Mouse (Mus musculus): ENCODE data around the gene Rarg. TPM values are rescaled to one million over a fixed set of nuclear protein-coding genes. Genes with fewer than 3 reads are reported as not detected.
"Not testable (repeated sequence)": the region's sequence is repeated elsewhere in the genome, so short reads cannot be mapped to it uniquely, and the experiment has no call there.

The Rarg gene
- polyA plus RNA-seq, 1 experiment from 2014 or later = 30.3 TPM

DNA sequence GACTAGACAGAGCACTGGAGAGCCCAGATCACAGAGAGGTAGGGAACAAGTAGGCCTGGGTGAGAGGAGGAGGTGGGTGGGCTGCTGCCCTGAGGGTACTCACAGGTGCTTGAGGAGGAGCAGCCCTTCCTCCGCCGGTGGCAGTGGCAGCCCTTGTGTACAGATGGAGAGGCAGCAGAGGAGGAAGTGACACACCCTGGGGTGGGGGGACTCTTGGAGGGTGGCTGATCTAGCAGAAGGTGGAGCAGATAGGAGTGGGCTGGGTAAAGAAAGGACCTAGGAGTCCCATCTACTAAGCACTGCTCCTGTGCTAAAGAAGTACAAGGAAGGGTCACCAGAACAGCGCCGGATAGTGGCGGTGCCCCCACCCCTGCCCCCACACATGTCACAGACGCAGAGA lies 25.6 kb downstream of the Rarg start, which contains the start of gene Itgb7:
Itgb7 (minus strand) TSS at position 197 of the 400 bp plus-strand sequence.
- WGBS = 46% methylated on average over 6 of the region's 6 CpGs
- H3K4me2 ChIP-seq = no peak within 1 kb of the TSS

DNA sequence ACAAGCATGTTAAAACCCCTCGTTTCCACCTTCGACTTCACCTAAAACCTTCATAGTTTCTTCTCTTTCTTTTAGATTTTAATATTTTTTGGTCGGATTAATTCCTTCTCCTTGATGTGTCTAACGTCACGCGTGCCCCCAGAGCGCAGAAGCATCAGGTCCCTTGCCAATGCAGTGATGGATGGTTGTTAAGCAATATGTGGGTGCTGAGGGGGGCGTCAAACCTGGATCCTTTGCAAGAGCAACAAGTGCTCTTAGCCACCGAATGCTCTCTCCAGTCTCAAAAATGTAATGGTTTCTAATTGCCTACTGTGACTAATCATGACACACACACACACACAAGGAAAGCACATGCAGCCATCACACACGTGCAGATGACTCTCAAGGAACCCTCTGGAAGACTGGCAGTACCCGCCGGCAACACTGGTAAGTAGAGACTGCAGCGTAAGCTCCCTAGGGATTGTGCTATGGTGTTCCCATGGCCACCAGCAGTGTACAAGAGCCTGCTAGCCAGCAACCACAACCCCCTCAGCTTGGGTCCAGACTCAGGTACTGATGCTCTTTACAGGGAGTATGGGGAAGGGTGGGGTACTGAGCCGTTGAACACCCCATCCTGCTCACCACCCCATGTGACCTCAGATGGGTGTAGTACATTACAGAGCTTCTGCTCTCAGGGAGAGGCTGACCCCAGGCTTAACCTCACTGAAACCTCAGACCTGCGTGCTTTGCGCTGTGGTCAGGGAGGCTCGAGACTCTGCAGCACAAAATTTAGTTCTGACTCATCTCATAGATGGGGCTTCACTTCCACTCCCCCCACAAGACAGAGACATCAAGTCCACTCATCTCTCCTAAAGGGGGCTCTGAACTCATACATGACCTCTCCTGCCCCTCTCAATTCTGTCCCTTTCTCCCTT lies 26.7 kb downstream of the Rarg start:
- Histone ChIP-seq H3K9ac (no peak overlapping the region), H3K9me3 (replicated peaks) (no peaks in the 10 kb centered on the region), H3K36me3 (no peaks in the 10 kb centered on the region), H3K4me2 (no peak overlapping the region), H3K27me3 (no peaks in the 10 kb centered on the region), H3K4me3 (replicated peaks) (no peak overlapping the region), H3K4me1 (peaks cover 19% of the 10 kb centered on the region), H3K27ac (no peak overlapping the region)
- WGBS = 80% methylated on average over 17 of the region's 17 CpGs
- ATAC-seq (replicated peaks; ENCODE audit: low FRiP score) = no peak

More for the DNA sequence above, 25.6 kb downstream of the Rarg start, which contains the start of gene Itgb7:
- Histone ChIP-seq H3K36me3 (peaks cover 4% of the 10 kb centered on the region), H3K4me1 (peaks cover 24% of the 10 kb centered on the region), H3K4me3 (replicated peaks) (no peak within 1 kb of the TSS), H3K9ac (no peak within 1 kb of the TSS), H3K27ac (no peak within 1 kb of the TSS), H3K9me3 (replicated peaks) (no peaks in the 10 kb centered on the region), H3K27me3 (no peaks in the 10 kb centered on the region)
- no peak for ATAC-seq (replicated peaks; ENCODE audit: low FRiP score)

DNA sequence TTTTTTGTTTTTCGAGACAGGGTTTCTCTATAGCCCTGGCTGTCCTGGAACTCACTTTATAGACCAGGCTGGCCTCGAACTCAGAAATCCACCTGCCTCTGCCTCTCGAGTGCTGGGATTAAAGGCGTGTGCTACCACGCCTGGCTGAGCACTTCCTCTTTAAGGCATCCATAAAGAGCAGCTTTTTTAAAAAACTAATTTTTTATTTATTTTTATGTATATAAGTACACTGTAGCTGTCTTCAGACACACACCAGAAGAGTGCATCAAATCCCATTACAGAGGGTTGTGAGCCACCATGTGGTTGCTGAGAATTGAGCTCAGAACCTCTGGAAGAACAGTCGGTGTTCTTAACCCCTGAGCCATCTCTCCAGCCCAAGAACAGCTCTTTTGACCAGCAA lies 31.7 kb downstream of the Rarg start:
- WGBS = 75% methylated on average over 6 of the region's 6 CpGs
- H3K9ac ChIP-seq; H3K36me3 ChIP-seq; H3K4me3 ChIP-seq (replicated peaks); H3K9me3 ChIP-seq (replicated peaks); H3K4me2 ChIP-seq; ATAC-seq (replicated peaks; ENCODE audit: low FRiP score); H3K27ac ChIP-seq: not testable (repeated sequence)
- Histone ChIP-seq H3K27me3 (peaks cover 21% of the 10 kb centered on the region), H3K4me1 (peaks cover 13% of the 10 kb centered on the region)

DNA sequence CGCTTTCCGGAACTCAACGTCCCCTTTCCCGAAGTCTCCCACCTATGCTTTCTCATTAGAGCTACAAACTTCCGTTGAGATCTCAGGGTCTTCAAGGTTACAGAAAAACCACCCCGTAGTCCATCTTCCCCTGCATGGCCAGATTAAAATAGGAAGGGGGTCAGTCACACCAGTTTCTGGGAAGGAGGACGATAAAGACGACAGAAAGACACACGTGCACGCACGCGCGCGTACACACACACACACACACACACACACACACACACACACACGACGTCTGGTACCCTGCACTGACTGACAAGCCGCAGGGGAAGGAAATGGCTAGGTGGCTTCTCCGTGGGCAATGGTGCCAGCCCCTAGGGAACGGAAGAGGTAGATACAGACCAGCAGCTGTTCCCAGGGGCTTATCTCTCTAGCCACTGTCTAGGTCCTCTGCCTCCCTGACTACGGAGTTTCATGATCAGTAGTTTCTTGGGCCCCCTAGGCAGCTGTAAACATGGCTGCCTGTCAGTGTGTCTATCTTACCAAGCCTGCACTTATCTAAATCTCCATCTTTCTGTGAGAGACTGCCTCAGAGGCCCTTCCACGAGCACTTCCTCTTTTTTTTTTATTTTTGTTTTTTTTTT lies 32.2 kb downstream of the Rarg start:
- Histone ChIP-seq H3K4me2 (peak overlapping the region; percentile 89), H3K9ac (peak overlapping the region; percentile 44; the same call in 1 of the 2 replicates), H3K27me3 (peaks cover 21% of the 10 kb centered on the region), H3K27ac (no peak overlapping the region), H3K4me3 (replicated peaks) (peak overlapping the region; percentile 49), H3K9me3 (replicated peaks) (no peaks in the 10 kb centered on the region), H3K36me3 (no peaks in the 10 kb centered on the region), H3K4me1 (peaks cover 13% of the 10 kb centered on the region)
- 17% methylated on average over 21 of the region's 21 CpGs for WGBS
- ATAC-seq (replicated peaks; ENCODE audit: low FRiP score) = no peak

DNA sequence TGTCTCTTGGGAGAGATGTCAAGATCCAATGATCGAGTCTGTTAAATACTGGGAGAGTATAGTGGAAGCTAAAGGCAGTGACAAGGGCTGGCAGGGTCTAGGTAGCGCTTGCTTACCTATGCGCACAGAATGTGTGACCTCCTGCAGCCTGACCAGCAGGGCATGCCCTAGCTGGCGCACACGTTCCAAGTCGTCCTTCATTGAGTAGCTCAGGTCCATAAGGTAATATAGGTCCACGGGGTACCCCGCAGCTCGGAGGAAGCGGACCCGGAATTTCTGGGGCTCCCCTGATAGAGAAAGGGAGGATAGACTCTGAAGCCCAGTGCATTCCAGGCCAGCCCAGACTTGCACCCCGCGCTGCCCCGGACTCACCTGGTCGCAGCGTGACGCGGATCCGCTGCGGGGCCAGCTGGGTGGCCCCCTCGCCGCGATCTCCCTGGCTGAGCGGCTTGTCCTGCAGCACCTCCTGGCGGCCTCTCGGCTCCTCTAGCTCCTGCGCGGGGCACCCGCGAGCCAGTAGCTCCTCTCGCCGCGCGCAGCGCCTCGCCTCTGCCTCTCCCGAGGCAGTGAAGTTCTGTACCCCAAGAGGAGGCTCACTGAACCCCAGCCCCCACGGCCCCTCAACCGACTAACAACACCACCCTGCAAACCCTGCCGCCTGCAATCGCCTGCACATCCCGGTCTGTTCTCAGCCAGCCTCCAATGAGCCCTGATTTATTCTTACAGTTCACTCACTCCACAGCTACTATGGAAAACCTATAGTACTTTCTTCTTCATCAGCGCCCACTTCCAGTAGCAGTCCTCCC lies 32.9 kb downstream of the Rarg start:
- peak overlapping the region; percentile 49 for H3K4me3 ChIP-seq (replicated peaks)
- peak; percentile 88 for ATAC-seq (replicated peaks; ENCODE audit: low FRiP score)
- H3K27me3 ChIP-seq = peaks cover 21% of the 10 kb centered on the region
- H3K9ac ChIP-seq = peak overlapping the region; percentile 44
- H3K4me1 ChIP-seq = peaks cover 13% of the 10 kb centered on the region
- no peaks in the 10 kb centered on the region for H3K9me3 ChIP-seq (replicated peaks)
- no peaks in the 10 kb centered on the region for H3K36me3 ChIP-seq
- 3% methylated on average over 43 of the region's 43 CpGs for WGBS
- peak overlapping the region; percentile 89 for H3K4me2 ChIP-seq
- H3K27ac ChIP-seq = no peak overlapping the region

DNA sequence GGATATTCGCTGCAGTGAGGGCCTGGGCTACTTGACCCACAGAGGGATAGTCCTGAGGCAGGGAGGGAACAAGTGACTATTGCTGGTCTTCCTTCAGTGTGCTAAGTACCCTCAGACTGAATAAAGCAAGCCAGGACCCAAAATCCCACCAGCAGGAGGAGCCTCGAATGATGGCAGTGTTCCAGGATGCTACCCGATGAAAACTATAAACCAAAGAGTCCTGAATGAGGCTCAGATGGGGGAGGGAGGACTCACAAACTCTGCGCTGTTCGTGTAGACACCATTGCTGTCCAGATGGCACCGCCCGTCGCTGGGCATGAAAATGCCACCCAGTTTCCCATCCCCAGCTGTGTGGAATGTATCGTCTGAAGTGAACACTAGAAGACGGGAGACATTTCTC lies 34.9 kb downstream of the Rarg start:
- no peak for ATAC-seq (replicated peaks; ENCODE audit: low FRiP score)
- peaks cover 21% of the 10 kb centered on the region for H3K27me3 ChIP-seq
- peaks cover 13% of the 10 kb centered on the region for H3K4me1 ChIP-seq
- H3K27ac ChIP-seq = no peak overlapping the region
- no peak overlapping the region for H3K9ac ChIP-seq
- no peaks in the 10 kb centered on the region for H3K9me3 ChIP-seq (replicated peaks)
- WGBS = 65% methylated on average over 10 of the region's 10 CpGs
- H3K4me2 ChIP-seq = no peak overlapping the region
- no peaks in the 10 kb centered on the region for H3K36me3 ChIP-seq
- no peak overlapping the region for H3K4me3 ChIP-seq (replicated peaks)

DNA sequence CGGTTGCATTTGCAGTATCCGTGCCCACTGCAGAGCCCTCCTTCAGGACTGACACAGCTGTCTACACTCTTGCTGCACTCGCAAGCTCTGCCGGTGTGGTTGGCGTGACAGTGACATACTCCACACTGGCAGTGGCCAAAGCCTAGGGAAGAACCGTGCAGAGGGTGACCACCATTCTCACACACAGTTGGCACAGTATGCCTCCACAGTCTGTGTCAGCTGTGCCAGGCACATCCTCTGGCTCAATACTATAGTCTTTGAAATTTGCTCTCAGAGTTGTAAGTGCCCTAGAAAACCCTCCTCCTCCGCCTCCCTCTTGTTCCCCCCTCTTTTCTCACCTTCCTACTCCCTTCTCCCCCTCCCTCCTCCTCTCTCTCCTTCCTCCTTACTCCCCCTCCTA lies 40.0 kb downstream of the Rarg start:
- Histone ChIP-seq H3K9me3 (replicated peaks) (no peaks in the 10 kb centered on the region), H3K9ac (no peak overlapping the region), H3K4me3 (replicated peaks) (no peak overlapping the region), H3K27me3 (0 out of 2 replicates have a peak, but pooled peaks cover 3% of the 10 kb centered on the region), H3K4me1 (peaks cover 3% of the 10 kb centered on the region; the same call in 1 of the 2 replicates), H3K4me2 (no peak overlapping the region), H3K27ac (no peak overlapping the region), H3K36me3 (peaks cover 45% of the 10 kb centered on the region)
- WGBS = 73% methylated on average over 7 of the region's 7 CpGs
- no peak for ATAC-seq (replicated peaks; ENCODE audit: low FRiP score)

DNA sequence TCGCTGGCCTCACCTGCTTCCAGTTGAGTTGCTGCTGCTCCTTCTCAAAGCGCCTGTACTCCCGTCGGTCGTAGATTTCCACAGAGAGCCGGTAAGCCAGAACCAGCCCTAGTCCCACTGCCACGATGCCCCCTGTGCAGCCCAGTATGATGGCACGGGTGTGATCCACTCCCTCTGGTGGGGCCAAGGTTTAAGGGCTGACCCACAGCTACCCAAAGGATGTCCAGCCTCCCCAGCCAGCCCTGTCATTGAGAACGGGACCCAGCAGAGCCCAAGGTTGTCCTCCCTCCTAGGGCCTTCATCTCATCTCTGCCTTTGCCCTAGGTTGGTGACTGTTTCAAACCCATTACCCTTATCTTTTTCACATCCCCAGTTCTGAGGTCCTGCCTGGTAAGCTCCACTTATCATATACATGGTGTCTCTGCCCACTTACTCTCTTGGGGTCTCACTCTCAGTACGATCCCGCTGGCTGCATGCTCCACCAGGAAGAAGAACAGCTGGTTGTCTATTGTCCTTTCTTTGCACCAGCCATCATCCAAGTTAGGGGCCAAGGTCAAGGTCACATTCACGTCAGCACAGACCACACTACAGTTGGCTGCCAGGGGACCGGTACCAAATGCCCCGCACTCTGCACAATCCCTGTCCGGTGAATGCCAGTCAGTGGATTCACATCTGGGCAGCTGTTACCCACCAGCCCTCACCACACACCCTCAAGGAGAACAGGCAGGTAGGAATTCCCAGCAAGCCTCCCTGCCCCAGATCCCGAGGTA lies 40.7 kb downstream of the Rarg start:
- Histone ChIP-seq H3K27ac (no peak overlapping the region), H3K4me2 (no peak overlapping the region), H3K27me3 (no peaks in the 10 kb centered on the region), H3K4me1 (peaks cover 3% of the 10 kb centered on the region; the same call in 1 of the 2 replicates), H3K9ac (no peak overlapping the region), H3K4me3 (replicated peaks) (no peak overlapping the region), H3K36me3 (peaks cover 52% of the 10 kb centered on the region), H3K9me3 (replicated peaks) (no peaks in the 10 kb centered on the region)
- no peak for ATAC-seq (replicated peaks; ENCODE audit: low FRiP score)
- WGBS = 75% methylated on average over 16 of the region's 16 CpGs

DNA sequence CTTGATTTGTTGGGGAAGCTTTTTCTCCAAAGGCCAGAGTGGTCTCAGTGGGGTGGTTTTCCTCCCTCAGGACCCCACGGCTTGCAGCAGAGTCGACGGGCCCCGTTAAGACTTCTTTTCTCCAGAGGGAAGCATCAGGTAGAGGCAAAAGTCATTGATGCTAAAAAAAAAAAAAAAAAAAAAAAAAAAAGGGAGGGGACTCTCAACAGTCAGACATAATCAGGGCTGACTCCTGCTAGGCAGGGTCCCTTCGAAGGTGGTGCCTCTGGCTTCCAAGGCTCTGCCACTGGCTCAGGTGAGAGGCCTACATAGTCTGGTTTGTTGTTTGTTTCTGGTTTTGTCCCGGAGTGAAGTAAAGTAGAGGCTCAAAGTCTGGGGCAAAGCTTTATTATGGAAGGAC lies 41.7 kb downstream of the Rarg start:
- no peak overlapping the region for H3K9ac ChIP-seq
- no peak overlapping the region for H3K27ac ChIP-seq
- no peaks in the 10 kb centered on the region for H3K9me3 ChIP-seq (replicated peaks)
- H3K4me2 ChIP-seq = no peak overlapping the region
- peaks cover 62% of the 10 kb centered on the region for H3K36me3 ChIP-seq
- no peak for ATAC-seq (replicated peaks; ENCODE audit: low FRiP score)
- no peak overlapping the region for H3K4me3 ChIP-seq (replicated peaks)
- peaks cover 3% of the 10 kb centered on the region; the same call in 1 of the 2 replicates for H3K4me1 ChIP-seq
- no peaks in the 10 kb centered on the region for H3K27me3 ChIP-seq
- 75% methylated on average over 6 of the region's 6 CpGs for WGBS

DNA sequence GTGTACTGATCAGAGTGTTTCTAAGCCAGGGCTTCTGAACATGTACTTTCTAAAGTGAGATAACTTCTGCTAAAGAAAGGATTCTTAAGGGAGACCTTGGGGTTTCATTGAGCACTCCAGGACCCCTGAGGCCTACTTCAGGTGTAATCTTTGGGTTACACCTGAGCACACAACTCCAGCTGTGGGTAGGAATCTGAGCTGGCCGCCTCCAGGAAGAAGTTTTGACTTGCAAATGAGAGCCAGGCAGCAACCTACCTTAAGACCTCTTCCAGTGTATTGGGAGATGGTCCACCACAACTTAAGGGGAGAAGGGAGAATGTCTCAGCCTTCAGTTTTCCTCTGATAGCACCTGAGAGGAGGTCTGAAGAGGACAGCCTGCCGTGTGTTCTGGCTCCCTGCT lies 43.2 kb downstream of the Rarg start:
- Histone ChIP-seq H3K4me3 (replicated peaks) (no peak overlapping the region), H3K27ac (no peak overlapping the region), H3K27me3 (no peaks in the 10 kb centered on the region), H3K9me3 (replicated peaks) (no peaks in the 10 kb centered on the region), H3K36me3 (peaks cover 77% of the 10 kb centered on the region), H3K4me1 (peaks cover 3% of the 10 kb centered on the region; the same call in 1 of the 2 replicates), H3K4me2 (no peak overlapping the region), H3K9ac (no peak overlapping the region)
- 54% methylated on average over 2 of the region's 2 CpGs for WGBS
- ATAC-seq (replicated peaks; ENCODE audit: low FRiP score) = no peak

DNA sequence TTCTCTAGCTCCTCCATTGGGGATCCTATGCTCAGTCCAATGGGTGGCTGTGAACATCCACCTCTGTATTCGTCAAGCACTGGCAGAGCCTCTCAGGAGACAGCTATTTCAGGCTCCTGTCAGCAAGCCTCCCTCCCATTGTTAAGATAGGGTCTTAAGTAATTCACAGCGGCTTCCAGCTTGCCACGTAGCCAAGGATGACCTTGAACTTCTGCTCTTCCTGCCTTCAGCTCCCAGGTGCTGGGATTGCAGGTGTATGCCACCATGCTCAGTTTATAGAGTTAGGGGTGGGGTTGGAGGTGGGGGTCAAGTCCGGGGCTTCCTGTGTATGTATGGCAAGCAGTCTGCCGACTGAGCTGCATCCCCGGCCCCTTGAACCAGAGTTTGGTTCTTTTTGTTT lies 45.4 kb downstream of the Rarg start:
- Histone ChIP-seq H3K4me3 (replicated peaks) (no peak overlapping the region), H3K27ac (no peak overlapping the region), H3K9me3 (replicated peaks) (no peaks in the 10 kb centered on the region), H3K27me3 (no peaks in the 10 kb centered on the region), H3K36me3 (peaks cover 94% of the 10 kb centered on the region), H3K4me2 (no peak overlapping the region), H3K4me1 (peaks cover 14% of the 10 kb centered on the region), H3K9ac (no peak overlapping the region)
- 77% methylated on average over 6 of the region's 6 CpGs for WGBS
- ATAC-seq (replicated peaks; ENCODE audit: low FRiP score) = no peak

All from kidney, embryonic 15.5 days (tissue).